Mouse (Mus musculus) kidney, postnatal 14 days (tissue): ENCODE data around the gene Lmo7.
A peak's percentile ranks its signal among the peaks of the same experiment; 100 is the strongest.

Experiments
- DNase-seq: peaks from one replicate; pipeline ENCODE4 v3.0.0; 2022; ENCODE audit warnings: mixed read lengths

The Lmo7 gene

GRCm38 (mm10) chr14:101781219-101781618 lies 51.5 kb downstream of the Lmo7 start:
- no peak for DNase-seq

DNA sequence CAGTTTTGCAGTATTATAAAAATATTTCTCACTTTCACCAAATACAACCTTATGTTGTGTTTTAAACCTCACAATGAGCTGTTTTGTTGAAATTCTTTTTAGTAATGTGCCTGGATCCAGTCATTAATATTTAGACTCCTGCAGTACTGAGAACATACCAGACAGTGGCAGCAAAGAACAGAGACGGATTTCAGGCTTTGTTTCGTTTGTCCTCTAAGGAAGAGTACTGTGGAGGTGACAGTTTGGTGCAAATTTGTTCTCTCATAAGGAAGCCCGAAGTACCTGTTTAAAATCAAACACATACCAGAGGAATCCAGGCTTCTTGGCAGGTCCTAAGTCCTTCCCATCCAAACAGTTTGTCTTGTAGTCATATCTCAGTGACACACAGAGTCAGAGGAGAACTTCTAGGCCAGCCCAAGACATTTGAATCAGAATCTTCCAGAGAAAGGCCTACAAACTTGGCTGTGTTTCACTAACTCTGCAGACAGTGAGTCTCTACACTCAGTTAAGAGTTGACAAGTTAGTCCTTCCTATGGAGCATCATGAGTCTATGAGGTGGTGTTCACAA lies 52.3 kb downstream of the Lmo7 start:
- peak; percentile 68 for DNase-seq

DNA sequence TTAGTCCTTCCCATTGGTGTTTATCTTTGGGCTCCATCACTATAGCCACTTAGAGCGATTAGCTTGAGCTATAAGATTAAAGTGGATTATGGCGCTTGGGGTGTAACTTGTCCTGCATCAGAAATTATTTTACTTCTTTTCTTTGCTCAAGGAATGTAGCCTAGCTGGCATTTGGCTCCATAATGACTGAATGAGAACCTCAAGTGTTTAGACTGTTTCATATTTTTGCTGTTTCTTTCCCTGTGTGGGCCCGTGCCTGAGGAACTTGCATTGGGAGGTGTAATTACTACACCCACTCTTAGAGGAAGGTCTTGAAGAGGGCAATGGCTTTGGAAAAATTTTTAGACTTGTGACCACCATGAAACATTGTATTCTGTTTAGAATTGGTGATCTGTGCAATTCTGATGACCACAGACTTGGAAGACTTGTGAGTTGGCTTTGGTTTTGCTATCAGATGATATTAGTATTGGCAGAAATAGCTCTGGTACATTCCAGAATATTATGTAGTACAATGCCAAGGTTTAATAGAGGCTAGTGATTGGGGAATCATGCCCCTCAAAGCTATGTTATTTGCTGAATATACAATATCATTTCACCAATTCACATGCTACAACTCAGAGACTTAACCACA lies 54.7 kb downstream of the Lmo7 start:
- DNase-seq, result no peak

DNA sequence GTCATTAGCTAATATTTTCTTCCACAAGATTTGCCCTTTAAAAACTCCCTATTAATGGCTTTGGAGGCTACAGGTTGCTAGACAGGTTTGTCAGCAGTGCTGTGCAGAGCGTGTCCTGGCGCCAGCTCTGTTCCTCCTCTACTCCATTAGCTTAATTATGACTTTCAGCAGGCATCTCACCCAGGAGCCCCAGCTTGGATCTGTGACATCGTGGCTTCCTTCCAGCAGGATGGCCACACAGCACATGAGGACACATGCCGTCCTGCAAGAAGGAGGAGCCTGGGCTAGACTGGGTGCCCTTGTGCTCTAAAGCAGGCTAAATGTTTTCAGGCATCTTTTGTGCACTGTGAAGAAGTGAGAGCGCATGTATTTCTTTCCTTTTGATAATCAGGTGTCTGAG lies 58.1 kb downstream of the Lmo7 start:
- DNase-seq, result peak; percentile 53

GRCm38 (mm10) chr14:101788475-101788874 lies 58.7 kb downstream of the Lmo7 start:
- DNase-seq, result no peak

DNA sequence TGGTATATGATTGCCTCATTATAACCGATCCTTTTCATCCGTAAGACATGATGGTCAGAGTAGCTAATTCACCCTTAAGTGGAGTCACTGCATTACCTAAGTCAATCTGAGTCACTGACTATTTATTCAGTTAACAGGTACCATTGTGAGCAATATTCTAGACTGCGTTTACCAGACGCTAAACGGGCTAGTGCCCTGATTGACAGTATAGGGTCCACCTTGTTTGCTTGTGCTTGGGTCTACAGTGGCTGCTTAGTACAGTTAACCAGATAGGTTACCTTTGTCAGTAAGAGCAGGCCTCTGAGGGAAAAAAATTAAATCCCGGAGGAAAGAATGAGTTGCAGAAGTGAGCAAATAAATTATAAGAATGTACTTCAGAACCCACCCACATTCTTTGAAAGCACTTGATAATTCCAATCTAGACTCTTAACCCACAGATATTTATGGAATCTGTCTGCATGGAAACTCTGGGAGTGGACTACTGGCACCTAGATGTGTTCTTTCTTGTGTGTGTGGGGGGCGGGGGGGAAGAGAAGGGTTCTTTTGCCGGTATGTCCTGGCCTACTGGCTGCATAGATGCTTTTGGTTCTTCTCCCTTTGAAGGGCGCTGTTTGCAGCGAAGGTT lies 64.9 kb downstream of the Lmo7 start:
- no peak for DNase-seq

DNA sequence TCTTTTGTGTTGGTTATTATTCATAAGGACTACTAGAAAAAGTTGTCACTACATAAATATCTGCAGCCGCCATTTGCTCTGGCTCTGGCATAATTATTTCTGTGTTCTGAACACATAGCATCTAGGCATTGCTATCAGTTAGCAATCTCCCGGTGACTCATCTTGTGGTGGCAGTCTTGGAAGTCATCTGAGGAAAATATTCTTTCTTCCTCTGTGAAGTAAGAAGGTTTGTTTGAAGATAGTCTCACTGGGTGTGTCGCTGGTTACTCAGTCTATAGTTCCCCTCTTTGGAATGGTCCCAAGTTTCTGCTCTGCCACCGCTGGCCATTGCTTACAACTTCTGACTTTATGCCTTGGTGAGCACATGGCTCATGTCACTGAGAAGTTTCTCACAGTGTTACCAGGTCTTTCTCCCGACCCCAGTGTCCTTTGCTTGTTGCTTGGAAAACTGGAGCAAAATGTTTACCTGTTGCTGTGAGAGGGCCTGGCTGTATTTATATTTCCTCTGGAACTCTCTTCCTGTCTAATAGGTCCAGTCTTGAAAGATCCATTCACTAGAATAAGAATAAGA lies 68.3 kb downstream of the Lmo7 start:
- no peak for DNase-seq

DNA sequence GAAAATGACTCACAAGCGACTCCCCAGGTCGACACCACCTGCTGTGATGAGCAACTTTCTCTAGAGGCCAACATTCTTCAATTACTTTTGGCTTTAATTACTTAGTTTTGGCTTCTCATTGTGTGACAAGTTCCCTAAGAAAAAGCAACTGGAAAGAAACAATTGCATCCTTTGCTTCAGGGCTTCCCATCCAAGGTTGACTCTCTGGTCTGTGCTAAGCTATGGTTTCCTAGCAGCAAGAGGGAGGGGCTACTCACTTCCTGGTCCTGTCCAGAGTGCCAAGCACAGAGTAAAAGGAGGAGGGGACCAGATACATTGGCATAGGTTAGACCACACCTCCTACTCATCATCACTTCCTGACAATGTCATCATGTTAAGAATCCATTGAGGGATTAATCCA lies 69.0 kb downstream of the Lmo7 start:
- DNase-seq, result no peak

GRCm38 (mm10) chr14:101801674-101802073 lies 71.9 kb downstream of the Lmo7 start:
- no peak for DNase-seq

- no peak for DNase-seq
Observed at GRCm38 (mm10) chr14:101804119-101804518, 74.4 kb downstream of the Lmo7 start.

- peak; percentile 17 for DNase-seq
Observed at GRCm38 (mm10) chr14:101804562-101805327, 75.0 kb downstream of the Lmo7 start.

- DNase-seq, result no peak
Observed at GRCm38 (mm10) chr14:101805328-101805697, 75.6 kb downstream of the Lmo7 start.

GRCm38 (mm10) chr14:101806058-101806457 lies 76.3 kb downstream of the Lmo7 start:
- DNase-seq, result no peak

DNA sequence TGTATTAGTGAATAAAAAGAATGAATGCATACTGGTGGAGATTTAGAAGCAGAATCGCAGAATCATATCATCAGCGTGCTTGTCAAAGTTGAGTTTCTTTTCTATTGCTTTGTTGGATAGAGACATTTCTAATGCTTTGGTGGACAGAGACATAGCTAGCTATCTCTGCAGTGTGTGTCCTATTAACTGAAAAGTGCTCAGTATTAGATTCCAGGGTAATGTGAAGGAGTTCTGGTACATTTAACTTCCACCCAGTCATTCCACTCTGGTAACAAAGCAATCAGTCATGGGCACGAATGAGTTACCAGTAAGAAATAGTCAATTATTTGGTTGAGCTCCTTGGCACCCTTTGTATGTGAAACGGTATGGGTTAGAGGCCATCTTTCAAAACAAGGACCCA lies 76.8 kb downstream of the Lmo7 start:
- DNase-seq, result no peak

DNA sequence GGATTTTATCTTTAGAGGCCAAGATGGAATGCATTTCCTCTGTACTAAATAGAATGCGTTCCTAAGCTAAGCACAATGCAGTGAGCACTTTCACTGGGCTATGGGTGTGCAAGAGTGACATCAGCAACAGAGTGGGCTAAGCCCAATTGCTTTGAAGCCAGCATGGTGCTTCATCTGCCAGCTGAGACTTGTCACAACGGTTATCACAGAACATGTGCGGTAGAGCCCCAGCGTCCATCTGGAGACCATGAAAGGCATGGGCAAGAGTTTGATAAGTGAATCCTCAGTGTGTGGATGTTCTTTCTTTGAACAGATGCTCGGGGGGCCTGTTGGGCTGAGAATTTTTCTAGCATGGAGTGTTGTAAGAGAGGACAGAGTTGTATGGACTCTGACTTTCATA lies 86.7 kb downstream of the Lmo7 start:
- DNase-seq, result no peak

DNA sequence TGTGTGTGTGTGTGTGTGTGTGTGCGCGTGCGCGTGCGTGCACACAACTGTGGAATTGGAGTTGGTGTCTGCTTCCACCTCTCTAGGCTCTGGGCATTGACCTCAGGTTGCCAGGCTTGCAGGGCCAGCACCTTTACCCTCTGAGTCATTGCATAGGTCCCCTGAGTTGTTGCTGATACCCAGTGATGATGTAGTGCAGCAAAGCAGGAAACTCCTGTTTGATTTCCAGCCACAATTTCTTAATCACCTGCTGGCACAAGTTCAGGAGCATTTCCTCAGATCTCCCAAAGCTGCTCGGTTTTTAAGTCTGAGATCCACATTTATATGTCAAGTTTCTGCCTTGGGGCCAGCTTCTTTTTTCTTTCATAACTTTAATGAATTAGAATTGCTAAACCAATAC lies 92.6 kb downstream of the Lmo7 start:
- DNase-seq, result no peak

DNA sequence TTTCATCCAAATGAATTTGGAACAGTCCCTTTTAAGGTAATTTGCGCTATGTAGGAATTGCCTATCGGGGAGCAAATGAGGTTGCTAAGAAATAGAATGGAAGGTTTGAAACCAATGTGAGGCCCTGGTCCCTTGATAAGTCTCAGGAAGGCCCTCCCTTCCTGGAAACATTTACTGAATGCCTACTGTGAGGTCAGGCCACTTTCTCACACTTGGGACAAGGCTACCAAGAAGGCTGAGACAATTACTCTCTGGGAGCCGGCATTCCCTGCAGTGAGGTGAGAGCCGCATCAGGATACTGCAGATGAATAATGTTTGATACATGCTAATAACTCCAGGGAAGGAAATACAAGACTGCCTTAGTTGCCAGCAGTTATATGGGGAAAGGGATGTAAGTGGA lies 93.1 kb downstream of the Lmo7 start:
- no peak for DNase-seq

DNA sequence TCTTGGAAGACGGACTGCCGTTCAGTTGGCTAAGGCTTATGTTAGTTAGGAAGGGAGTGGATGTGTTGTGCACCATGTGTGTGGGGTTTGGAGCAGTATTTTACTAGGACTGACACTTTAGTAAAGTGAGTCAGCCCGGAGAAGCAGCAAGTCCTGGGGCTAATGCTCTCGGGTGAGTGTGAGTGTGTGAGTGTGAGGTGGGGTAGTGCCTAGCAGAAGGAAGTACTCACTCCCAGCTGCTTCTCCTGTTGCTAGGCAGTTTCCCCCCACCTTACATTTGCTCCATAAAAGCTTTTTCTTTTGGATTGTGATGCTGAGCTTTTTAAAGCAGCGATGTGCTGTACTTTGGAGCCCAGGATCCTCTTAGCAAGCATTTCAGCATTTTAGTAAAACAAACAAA lies 99.9 kb downstream of the Lmo7 start:
- no peak for DNase-seq

GRCm38 (mm10) chr14:101830116-101830515 lies 100.4 kb downstream of the Lmo7 start:
- DNase-seq, result peak; percentile 62

DNA sequence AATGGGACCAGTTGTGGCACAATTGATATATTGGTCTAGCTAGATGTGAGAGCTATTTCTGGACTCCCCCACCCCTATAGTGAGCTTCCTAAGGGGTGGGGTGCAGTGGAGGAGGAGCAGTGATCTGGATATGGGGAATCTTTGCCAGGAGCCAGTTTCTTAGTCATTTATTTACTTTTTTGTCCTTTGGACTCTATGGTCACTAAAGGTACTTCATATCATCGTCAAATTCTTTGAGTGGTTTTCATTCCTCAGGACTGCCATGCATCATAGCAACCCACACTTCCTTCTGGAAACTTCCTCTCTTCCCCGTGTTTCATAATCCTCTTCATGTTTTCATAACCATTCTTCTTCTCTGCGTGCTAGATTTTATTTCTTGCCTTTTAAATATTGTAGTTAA lies 104.4 kb downstream of the Lmo7 start:
- no peak for DNase-seq

DNA sequence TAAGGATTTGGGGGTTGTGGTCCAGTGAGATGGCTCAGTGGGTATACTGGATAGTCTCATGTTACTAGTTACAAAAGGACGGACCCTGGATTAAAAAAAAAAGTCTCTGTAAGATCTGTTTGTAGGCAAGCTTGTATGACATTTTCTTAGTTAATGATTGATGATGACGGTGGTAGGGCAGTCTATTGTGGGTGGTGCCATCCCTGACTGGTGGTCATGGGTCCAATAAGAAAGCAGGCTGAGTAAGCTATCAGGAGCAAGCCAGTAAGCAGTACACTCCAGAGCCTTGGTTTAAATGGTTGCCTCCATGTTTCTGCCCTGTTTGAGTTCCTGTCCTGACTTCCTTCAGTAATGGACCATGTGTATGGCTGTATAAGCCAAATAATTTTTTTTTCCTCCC lies 106.6 kb downstream of the Lmo7 start:
- no peak for DNase-seq

GRCm38 (mm10) chr14:101837176-101837575 lies 107.4 kb downstream of the Lmo7 start:
- no peak for DNase-seq

DNA sequence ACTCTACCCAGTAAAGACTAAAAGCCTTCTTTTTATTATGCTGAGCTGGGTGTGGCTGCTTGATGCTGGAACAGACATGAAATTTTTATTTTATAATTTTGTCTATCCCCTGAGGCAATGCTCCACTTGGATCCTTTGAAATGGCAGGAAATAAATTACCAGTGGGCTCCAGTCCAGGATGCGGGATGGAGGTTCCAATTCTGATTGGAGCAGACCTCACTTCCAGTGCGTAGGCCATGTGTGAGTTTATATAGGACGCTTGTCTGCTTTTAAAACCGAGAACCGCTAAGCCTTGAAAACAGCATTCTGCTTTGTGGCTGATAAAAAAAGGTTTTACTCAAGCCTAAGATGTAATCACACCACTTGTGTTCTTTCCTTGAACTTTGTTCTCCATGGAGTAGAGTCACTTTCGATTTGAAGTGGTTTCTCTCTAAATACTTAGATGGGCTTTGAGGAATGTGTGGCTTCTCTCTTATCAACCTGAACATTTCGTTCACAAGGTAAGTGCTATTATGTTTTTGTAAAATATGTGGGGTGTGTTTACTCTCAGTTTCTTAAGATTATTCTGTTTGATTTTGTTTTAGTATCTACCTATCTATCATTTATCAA lies 108.6 kb downstream of the Lmo7 start:
- DNase-seq, result no peak
